Mouse (Mus musculus): ENCODE measurements around the gene Olfr796. TPM values are rescaled to one million over a fixed set of nuclear protein-coding genes. Genes with fewer than 3 reads are reported as not detected.

Olfr796 gene
- not detected in 2 replicates for polyA plus RNA-seq (2015; fragmentation: Nextera tagmentation; extraction: Ambion mirVana)

DNA sequence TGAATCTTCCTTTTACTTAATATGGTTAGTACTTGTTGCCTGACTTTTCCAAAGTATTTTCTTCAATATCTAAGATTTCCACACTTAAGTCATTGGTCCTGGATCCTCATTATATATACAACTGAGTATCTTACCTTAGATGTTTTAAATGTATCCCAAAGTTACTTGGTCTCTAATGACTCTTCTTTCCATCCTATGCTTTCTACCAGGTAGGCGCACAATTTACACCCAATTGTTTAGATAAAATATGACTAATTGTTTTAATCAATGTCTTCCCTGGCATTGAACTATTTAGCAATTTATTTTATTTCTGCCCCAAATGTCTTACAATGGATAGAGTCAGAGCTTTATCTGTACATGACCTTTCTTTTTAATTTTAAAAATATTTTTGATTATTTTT lies at the start of gene Olfr796:
Gene Olfr796, minus strand, starts transcription at position 101 of the 400 bp plus-strand sequence.
- H3K27ac ChIP-seq (ENCODE audit: low read length), result no peak within 1 kb of the TSS
- no peak for ATAC-seq (ENCODE audit: low read depth)
- H3K9me3 ChIP-seq (replicated peaks; ENCODE audit: control insufficient read depth, low read length), result no peaks in the 10 kb centered on the region
- H3K4me3 ChIP-seq (ENCODE audit: low read depth, low read length), result no peak within 1 kb of the TSS
- H3K27me3 ChIP-seq (ENCODE audit: control insufficient read depth, insufficient read depth, low read depth, low read length), result no peaks in the 10 kb centered on the region
- 77% methylated on average over 1 of the region's 1 CpGs for WGBS (ENCODE audit: insufficient replicate concordance)
- H3K36me3 ChIP-seq (ENCODE audit: control insufficient read depth, insufficient read depth), result no peaks in the 10 kb centered on the region
- H3K9ac ChIP-seq (ENCODE audit: low read depth, low read length), result no peak within 1 kb of the TSS
- H3K4me2 ChIP-seq (ENCODE audit: low read depth, low read length), result no peak within 1 kb of the TSS
- H3K4me1 ChIP-seq (ENCODE audit: control insufficient read depth, low read depth, low read length), result no peaks in the 10 kb centered on the region

DNA sequence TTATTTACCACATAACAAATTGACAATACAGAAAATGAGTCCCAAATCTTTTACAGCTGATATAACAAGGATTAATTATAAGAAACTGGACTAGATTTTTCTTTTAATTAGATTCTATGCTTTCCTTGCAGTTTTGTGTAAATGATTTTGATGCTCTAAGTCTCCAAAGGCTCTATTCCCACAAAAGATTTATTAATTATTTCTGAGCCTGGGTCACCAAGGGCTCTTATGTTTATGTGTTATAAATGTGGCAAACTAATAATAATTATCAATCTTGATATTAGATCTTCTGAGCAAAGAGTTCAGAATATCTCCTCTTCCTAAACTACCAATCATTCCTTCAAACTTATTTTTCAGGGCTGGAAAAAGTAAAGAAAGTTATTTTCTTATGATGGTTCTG lies 45.0 kb upstream of the Olfr796 start, which contains the start of gene Olfr800:
Gene Olfr800, plus strand, starts transcription at position 301 of the 400 bp plus-strand sequence.
- Histone ChIP-seq H3K27me3 (ENCODE audit: control insufficient read depth, insufficient read depth, low read depth, low read length) (no peaks in the 10 kb centered on the region), H3K9ac (ENCODE audit: low read depth, low read length) (no peak within 1 kb of the TSS), H3K4me2 (ENCODE audit: low read depth, low read length) (no peak within 1 kb of the TSS), H3K27ac (ENCODE audit: low read length) (no peak within 1 kb of the TSS), H3K4me3 (ENCODE audit: low read depth, low read length) (no peak within 1 kb of the TSS), H3K9me3 (replicated peaks; ENCODE audit: control insufficient read depth, low read length) (no peaks in the 10 kb centered on the region), H3K36me3 (ENCODE audit: control insufficient read depth, insufficient read depth) (no peaks in the 10 kb centered on the region), H3K4me1 (ENCODE audit: control insufficient read depth, low read depth, low read length) (no peaks in the 10 kb centered on the region)
- ATAC-seq (ENCODE audit: low read depth), result no peak

DNA sequence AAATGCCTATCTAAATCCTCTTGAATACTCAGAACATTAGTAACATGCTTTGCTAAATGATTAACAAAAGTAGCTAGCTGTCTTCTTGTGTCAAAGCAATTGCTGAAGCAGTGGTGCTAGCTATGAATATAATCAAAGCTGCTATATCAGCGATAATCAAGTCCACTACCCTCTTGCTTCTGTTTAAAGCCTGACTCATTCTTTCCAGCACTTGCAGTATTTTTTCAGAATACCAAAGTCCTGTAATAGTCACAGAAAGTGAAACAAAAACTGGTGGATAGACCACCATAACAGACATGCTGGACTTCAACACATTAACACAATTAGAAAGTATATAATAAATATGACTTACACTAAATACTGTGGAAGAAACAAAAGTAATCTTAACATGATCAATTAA lies 39.4 kb upstream of the Olfr796 start:
- no peaks in the 10 kb centered on the region for H3K27me3 ChIP-seq (ENCODE audit: control insufficient read depth, insufficient read depth, low read depth, low read length)
- no peak overlapping the region for H3K4me2 ChIP-seq (ENCODE audit: low read depth, low read length)
- H3K9ac ChIP-seq (ENCODE audit: low read depth, low read length), result no peak overlapping the region
- ATAC-seq (ENCODE audit: low read depth), result no peak
- no peaks in the 10 kb centered on the region for H3K9me3 ChIP-seq (replicated peaks; ENCODE audit: control insufficient read depth, low read length)
- 63% methylated on average over 1 of the region's 1 CpGs for WGBS (ENCODE audit: insufficient replicate concordance)
- H3K4me1 ChIP-seq (ENCODE audit: control insufficient read depth, low read depth, low read length), result no peaks in the 10 kb centered on the region
- H3K27ac ChIP-seq (ENCODE audit: low read length), result no peak overlapping the region
- H3K4me3 ChIP-seq (ENCODE audit: low read depth, low read length), result no peak overlapping the region
- H3K36me3 ChIP-seq (ENCODE audit: control insufficient read depth, insufficient read depth), result no peaks in the 10 kb centered on the region

DNA sequence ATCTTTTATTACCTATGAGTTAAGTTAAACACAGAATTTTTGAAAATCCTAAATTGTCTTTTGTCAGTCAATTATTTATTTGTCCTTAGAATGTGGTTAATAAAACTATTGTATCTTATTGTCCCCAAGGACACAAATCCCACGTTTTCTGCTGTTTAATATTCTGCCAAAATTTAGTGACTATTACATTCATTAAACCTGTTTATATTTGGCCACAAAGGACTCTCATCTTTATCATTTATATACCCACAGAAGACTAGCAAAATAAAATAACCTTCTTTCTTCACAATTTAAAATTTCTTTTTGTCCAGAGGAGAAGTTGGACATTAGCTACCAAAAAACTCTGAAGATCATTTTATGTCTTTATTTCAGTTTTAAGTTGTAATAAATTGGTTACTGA lies 24.8 kb upstream of the Olfr796 start, which contains the start of gene Olfr799:
Gene Olfr799, plus strand, starts transcription at position 301 of the 400 bp plus-strand sequence.
- H3K9me3 ChIP-seq (replicated peaks; ENCODE audit: control insufficient read depth, low read length), result no peaks in the 10 kb centered on the region
- 18% methylated on average over 1 of the region's 1 CpGs for WGBS (ENCODE audit: insufficient replicate concordance)
- no peak for ATAC-seq (ENCODE audit: low read depth)

DNA sequence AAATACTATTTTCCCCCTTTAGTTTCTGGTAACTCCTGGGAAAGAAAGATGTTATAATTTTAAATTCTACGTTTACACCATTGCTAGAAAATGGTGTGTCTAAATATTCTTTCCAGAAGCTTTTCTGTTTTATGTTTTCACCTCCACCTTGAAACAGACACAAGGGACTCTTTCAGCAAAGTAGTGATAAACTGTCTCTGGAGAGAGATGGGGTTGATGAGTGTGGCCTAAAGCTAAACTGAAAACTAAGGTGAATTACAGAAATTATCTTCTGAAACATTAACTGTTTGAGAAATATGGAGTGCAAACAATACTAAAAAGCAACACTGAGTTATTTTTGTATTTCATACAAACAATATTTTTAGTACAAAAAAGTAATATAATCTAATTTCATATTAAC lies 15.5 kb upstream of the Olfr796 start, which contains the start of gene Olfr798:
Gene Olfr798, minus strand, starts transcription at position 101 of the 400 bp plus-strand sequence.
- Histone ChIP-seq H3K9ac (ENCODE audit: low read depth, low read length) (no peak within 1 kb of the TSS), H3K27me3 (ENCODE audit: control insufficient read depth, insufficient read depth, low read depth, low read length) (no peaks in the 10 kb centered on the region), H3K4me2 (ENCODE audit: low read depth, low read length) (no peak within 1 kb of the TSS), H3K36me3 (ENCODE audit: control insufficient read depth, insufficient read depth) (no peaks in the 10 kb centered on the region), H3K9me3 (replicated peaks; ENCODE audit: control insufficient read depth, low read length) (no peaks in the 10 kb centered on the region), H3K27ac (ENCODE audit: low read length) (no peak within 1 kb of the TSS), H3K4me3 (ENCODE audit: low read depth, low read length) (no peak within 1 kb of the TSS), H3K4me1 (ENCODE audit: control insufficient read depth, low read depth, low read length) (no peaks in the 10 kb centered on the region)
- 56% methylated on average over 1 of the region's 1 CpGs for WGBS (ENCODE audit: insufficient replicate concordance)
- no peak for ATAC-seq (ENCODE audit: low read depth)

More for the DNA sequence above, 24.8 kb upstream of the Olfr796 start, which contains the start of gene Olfr799:
- Histone ChIP-seq H3K27me3 (ENCODE audit: control insufficient read depth, insufficient read depth, low read depth, low read length) (no peaks in the 10 kb centered on the region), H3K9ac (ENCODE audit: low read depth, low read length) (no peak within 1 kb of the TSS), H3K4me3 (ENCODE audit: low read depth, low read length) (no peak within 1 kb of the TSS), H3K27ac (ENCODE audit: low read length) (no peak within 1 kb of the TSS), H3K36me3 (ENCODE audit: control insufficient read depth, insufficient read depth) (no peaks in the 10 kb centered on the region), H3K4me1 (ENCODE audit: control insufficient read depth, low read depth, low read length) (no peaks in the 10 kb centered on the region), H3K4me2 (ENCODE audit: low read depth, low read length) (no peak within 1 kb of the TSS)

DNA sequence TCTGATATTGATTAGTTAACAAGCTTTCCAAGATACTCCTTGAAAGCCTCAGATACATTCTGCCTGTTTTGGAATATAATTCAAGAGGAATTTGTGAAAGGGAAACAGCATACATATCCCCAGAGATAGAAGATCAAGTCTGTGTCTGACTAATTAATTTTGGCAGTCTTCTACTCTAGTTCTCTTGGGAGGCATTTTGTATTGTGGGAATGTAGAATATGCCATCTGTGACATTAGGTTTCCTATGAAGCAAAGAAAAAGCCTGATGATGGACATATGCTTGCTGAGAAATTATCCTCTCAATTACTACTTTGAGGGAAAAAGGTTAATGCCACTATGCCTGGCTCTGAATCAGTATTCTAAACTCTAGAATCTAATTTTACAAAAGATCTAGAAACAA lies 10.9 kb upstream of the Olfr796 start:
- Histone ChIP-seq H3K9me3 (replicated peaks; ENCODE audit: control insufficient read depth, low read length) (no peaks in the 10 kb centered on the region), H3K27me3 (ENCODE audit: control insufficient read depth, insufficient read depth, low read depth, low read length) (no peaks in the 10 kb centered on the region), H3K4me3 (ENCODE audit: low read depth, low read length) (no peak overlapping the region), H3K4me2 (ENCODE audit: low read depth, low read length) (no peak overlapping the region), H3K4me1 (ENCODE audit: control insufficient read depth, low read depth, low read length) (no peaks in the 10 kb centered on the region), H3K27ac (ENCODE audit: low read length) (no peak overlapping the region), H3K36me3 (ENCODE audit: control insufficient read depth, insufficient read depth) (no peaks in the 10 kb centered on the region), H3K9ac (ENCODE audit: low read depth, low read length) (no peak overlapping the region)
- ATAC-seq (ENCODE audit: low read depth), result no peak

DNA sequence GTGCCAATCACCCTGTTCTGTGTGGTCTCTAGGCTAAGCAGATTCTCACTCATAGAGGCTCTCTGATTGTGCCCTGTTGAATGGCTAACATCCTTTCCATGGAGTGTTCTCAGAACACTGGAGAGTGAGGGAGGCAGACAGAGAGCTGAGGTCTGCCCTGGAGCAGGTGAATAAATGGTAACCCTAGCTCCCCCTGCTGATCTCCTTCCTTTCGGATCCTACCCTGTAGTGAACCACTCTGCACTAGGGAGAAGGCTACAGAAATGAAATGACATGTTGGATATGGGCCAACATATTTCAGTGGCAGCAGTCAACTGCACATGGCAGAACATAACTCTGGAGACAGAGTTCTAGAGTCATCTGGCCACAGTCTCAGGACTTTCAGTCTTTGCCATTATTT lies 9.4 kb upstream of the Olfr796 start:
- ATAC-seq (ENCODE audit: low read depth), result no peak
- WGBS (ENCODE audit: insufficient replicate concordance), result 15% methylated on average over 1 of the region's 1 CpGs

DNA sequence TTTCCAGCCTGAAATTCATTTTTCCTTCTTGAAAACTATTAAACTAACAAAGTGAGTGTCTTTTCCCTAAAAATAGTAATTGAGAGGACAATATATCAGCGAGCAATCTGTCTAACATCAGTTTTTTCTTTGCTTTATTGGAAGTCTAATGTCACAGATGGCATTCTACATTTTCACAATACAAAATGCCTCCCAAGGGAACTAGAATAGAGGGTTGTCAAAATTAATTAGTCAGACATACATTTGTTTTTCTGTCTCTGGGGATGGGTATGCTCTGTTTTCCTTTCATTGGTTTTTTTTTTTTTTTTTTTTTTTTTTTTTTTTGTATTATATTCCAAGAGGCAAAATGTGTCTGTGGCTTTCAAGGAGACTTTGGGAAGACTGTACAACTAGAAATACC lies 35.3 kb downstream of the Olfr796 start:
- ATAC-seq (ENCODE audit: low read depth), result no peak
- no peaks in the 10 kb centered on the region for H3K27me3 ChIP-seq (ENCODE audit: control insufficient read depth, insufficient read depth, low read depth, low read length)
- WGBS (ENCODE audit: insufficient replicate concordance), result 29% methylated on average over 1 of the region's 1 CpGs
- H3K4me1 ChIP-seq (ENCODE audit: control insufficient read depth, low read depth, low read length), result no peaks in the 10 kb centered on the region
- H3K9ac ChIP-seq (ENCODE audit: low read depth, low read length), result no peak overlapping the region
- H3K36me3 ChIP-seq (ENCODE audit: control insufficient read depth, insufficient read depth), result no peaks in the 10 kb centered on the region
- H3K4me3 ChIP-seq (ENCODE audit: low read depth, low read length), result no peak overlapping the region
- H3K27ac ChIP-seq (ENCODE audit: low read length), result no peak overlapping the region
- H3K9me3 ChIP-seq (replicated peaks; ENCODE audit: control insufficient read depth, low read length), result no peaks in the 10 kb centered on the region
- H3K4me2 ChIP-seq (ENCODE audit: low read depth, low read length), result no peak overlapping the region

More for the DNA sequence above, 9.4 kb upstream of the Olfr796 start:
- Histone ChIP-seq H3K4me2 (ENCODE audit: low read depth, low read length) (no peak overlapping the region), H3K4me3 (ENCODE audit: low read depth, low read length) (no peak overlapping the region), H3K36me3 (ENCODE audit: control insufficient read depth, insufficient read depth) (no peaks in the 10 kb centered on the region), H3K27me3 (ENCODE audit: control insufficient read depth, insufficient read depth, low read depth, low read length) (no peaks in the 10 kb centered on the region), H3K9ac (ENCODE audit: low read depth, low read length) (no peak overlapping the region), H3K27ac (ENCODE audit: low read length) (no peak overlapping the region), H3K4me1 (ENCODE audit: control insufficient read depth, low read depth, low read length) (no peaks in the 10 kb centered on the region), H3K9me3 (replicated peaks; ENCODE audit: control insufficient read depth, low read length) (no peaks in the 10 kb centered on the region)

DNA sequence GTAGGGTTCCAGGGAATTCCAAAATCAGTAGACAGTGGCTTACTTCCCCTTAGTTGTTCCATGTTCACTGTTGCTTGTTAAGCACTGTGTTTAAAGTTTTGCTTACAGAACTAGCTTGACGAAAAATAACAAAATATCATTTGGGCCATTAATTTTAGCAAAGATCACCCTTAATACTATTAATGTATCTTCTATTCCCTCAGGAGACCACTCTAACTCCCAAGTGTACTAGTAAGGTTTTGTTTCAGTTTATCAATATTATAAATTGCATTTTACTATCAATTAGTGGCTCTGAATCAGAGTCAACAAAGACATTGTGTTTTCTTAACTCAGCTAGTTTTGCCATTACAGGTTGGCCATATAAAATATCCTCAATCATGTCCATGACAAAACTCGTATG lies 45.0 kb downstream of the Olfr796 start, which contains the start of gene Olfr794:
Gene Olfr794, plus strand, starts transcription at position 301 of the 400 bp plus-strand sequence.
- Histone ChIP-seq H3K4me3 (ENCODE audit: low read depth, low read length) (no peak within 1 kb of the TSS), H3K27ac (ENCODE audit: low read length) (no peak within 1 kb of the TSS), H3K9me3 (replicated peaks; ENCODE audit: control insufficient read depth, low read length) (no peaks in the 10 kb centered on the region), H3K9ac (ENCODE audit: low read depth, low read length) (no peak within 1 kb of the TSS), H3K4me2 (ENCODE audit: low read depth, low read length) (no peak within 1 kb of the TSS), H3K27me3 (ENCODE audit: control insufficient read depth, insufficient read depth, low read depth, low read length) (no peaks in the 10 kb centered on the region), H3K4me1 (ENCODE audit: control insufficient read depth, low read depth, low read length) (no peaks in the 10 kb centered on the region), H3K36me3 (ENCODE audit: control insufficient read depth, insufficient read depth) (no peaks in the 10 kb centered on the region)
- WGBS (ENCODE audit: insufficient replicate concordance), result 41% methylated on average over 2 of the region's 2 CpGs
- no peak for ATAC-seq (ENCODE audit: low read depth)
